Mouse (Mus musculus) naive thymus-derived CD4-positive, alpha-beta T cell, adult 2 months (primary cell): ENCODE data around the gene Shc3.
A peak's percentile ranks its signal among the peaks of the same experiment; 100 is the strongest.

ENCODE experiments used
- DNase-seq: peaks from one replicate; pipeline ENCODE4 v3.0.0-alpha.2; 2011; ENCODE audit warnings: low read depth

Shc3 gene

DNA sequence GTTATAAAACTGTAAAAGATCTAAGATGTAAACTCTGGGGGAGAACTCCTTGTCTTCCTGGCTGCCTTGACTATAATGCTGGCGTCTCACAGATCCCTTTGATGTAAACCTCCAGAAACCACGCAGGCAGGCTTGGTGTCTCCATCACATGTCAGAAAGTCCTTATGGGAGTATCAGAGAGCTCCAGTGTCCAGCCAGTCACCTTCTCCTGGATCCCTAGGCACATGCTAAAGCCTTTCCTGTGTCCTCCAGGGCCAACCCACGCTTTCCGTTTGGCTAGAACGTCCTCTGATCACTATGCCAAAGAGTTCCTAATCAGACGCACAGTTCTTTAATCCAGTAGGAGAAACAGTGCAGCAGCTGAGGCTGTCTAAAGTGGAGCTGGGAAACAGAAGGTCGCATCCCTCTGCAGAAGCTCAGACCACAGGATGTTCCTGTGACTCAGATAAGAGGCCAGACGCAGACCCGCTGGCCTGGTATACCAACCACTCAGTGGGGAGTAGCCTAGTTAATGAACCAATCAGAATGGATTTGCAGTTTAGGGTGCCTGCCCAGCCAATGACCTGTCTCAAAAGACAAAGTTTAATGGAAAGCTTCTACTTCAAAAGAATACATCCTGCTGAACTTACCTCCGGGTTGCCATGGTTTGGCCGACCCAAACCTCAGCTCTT is 88.7 kb downstream of the Shc3 start:
- DNase-seq, result no peak

DNA sequence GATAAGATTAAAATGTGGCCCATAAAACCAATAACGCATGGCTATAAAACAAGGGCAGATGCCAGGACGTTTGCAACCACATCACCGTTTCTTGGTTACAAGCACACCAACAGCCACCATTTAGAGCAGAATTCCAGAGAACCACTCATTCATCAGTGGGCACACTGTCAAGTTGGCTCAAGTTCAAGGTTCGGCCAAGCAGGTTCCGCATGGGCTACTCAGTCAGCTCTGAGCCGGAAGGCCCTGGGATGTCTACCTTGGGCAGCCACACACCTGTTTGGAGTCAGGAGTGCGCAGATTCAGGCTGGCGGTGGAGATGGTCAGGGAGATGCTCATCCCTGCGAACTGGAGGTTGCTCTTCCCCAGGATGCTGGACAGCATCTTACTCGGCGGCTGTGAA is 89.4 kb downstream of the Shc3 start:
- no peak for DNase-seq

DNA sequence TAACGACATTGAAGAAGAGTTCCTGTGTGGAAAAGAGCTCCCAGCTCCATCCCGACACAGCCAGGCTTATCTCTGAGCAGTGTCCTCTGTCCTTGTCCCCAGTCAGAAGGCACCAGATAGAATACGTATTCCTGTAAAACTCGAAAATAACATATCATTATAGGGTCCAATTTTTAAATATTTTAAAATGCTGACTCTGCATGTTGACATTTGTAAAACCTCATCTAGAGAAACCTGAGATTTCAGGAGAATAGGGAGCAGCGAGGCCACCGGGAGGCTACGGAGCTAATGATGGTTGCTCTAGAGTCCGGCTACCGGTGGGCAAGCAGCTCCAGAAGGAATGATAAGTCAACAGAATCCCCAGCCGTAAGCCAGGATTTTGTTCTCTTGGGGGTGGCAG is 92.2 kb downstream of the Shc3 start:
- DNase-seq, result no peak

DNA sequence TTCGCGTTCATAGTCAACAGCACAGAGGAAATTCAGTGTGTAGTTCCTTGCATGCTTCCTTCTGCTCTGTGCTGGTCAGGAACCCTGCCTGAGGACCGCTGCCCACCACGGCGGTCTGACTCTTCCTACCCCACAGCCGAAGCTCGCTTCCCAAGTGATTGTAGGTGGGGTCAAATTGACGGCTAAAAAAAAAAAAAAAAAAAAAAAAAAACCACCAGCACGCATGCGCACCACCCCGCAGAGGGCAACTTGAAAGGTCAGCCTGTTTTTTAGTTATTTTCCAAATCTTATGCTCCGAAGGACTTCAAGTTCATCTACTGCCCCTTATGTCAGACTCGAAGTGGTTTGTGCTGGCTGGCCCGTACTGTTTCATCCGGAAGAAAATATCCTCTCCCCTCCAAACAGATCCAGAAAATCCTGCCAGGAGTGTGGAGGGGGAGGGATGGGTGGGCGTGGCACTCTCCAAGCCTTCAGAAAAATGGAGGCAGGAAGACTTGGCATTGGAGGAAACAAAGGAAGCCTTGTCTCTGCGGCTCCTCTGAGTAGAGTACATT is 100.4 kb downstream of the Shc3 start:
- no peak for DNase-seq

DNA sequence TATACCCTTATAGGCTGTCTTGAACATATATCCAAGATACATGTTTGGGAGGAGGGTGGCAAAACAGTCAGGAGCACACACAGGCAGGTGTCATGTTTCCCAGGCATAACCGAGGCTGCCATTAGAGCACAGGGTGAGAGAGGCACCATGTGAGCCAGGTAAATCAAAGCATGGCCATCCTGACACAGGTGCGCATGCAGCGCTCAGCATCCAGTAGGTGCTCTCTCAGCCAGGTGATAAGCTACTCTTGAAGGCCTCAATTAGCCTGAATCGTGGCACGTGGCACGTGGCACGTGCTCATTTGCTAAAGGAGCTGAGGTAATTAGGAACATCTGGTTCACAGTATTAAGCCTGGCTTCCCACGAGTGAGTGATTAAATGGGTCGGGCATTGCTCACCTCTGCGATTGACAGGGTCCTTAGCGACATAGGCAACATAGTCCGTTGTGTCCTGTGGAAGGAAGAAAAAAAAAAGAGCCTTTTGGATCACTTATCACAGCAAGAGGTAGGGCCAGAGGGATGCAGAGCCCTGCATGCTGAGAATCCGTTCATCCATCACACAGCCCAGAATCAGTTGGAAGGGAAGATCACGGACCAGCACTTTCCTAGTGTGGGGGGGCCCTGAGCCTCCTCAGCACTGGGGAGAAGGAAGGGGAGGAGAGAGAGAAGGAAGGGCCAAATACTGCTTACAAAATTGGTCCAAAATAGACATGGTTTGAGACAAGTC is 102.9 kb downstream of the Shc3 start:
- DNase-seq, result no peak

DNA sequence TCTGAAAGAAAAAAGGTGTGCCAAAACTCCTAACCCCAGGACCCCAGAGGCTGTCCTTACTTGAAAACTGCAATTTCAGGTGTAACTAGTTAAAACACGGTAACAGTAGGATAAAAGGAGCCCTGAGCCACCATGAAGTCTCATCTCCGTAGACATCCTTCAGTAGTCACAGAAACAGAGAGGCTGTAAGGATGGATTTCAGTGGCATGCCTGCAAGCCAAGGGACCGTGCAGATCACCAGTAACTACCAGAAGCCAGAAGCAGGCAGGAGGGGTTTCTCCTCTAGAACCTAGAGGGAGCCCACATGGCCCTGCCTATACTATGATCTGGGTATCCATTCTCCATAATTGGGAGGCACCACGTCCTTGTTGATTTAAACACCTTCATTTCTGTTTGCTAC is 104.9 kb downstream of the Shc3 start:
- no peak for DNase-seq

DNA sequence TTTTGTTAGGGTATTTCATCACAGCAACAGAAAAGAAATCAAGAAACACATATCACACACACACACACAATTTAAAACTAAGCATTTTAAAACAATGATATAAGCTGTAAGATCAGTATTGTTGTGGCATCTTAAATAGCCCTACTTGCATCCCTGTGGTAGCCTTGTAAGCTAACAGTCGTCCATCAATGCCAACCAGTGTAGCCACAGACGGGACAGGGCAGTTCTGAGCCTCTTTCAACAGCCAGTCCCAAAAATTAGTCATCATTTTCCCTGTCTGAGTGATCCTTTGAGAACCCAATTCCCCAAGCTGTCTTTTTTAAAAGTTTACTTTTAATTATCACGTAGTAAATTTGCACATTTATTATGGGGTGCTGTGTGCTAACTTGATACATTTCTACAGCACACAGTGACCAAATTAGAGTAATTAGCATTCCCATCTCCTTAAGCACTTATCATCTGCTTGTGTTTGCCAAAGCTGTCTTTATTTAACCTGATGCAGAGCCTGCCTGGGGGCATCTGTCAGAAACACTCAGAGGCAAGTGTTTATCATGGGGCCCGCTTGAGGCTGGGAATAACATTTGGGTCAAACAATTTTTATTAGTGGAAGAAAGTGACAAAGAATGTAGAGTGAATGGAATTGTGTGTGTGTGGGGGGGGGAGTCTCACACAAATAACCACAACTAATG is 112.9 kb downstream of the Shc3 start:
- DNase-seq, result no peak

DNA sequence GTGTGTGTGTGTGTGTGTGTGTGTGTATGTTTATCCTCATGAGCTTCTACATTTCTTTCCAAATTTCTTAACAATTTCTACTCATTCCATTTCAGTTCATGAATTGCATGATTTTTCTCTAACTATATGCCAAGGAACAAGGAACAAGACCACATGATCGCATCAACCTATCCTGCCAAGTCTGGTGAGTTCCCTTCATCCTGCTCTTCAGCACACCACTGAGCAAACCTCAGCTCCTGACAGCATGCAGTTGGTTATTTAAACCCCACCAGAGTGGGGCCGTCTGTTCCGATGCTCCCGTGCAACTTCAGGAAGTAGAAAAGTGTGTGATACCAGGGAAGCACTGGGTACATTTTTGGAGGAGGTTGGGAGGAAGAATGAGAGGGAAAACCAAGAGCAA is 122.7 kb downstream of the Shc3 start:
- DNase-seq, result no peak

DNA sequence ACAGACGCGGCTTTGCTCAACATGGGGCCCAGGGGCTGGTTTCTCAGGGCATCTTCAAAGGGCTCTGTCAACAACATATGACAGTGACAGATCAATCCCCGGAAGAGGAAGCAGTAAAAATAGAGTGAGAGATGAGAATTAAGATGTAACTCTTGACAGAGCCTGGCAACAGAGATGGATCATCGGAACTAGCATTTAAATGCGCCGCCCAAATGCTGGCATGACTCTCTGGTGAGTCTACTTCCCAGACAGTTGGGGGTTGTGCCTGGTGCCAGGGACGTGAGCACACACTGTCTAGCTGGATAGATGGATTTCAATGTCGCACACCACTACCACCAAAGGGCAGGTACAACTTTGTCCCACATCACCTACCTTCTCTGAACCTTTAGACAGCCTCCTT is 126.3 kb downstream of the Shc3 start:
- no peak for DNase-seq

DNA sequence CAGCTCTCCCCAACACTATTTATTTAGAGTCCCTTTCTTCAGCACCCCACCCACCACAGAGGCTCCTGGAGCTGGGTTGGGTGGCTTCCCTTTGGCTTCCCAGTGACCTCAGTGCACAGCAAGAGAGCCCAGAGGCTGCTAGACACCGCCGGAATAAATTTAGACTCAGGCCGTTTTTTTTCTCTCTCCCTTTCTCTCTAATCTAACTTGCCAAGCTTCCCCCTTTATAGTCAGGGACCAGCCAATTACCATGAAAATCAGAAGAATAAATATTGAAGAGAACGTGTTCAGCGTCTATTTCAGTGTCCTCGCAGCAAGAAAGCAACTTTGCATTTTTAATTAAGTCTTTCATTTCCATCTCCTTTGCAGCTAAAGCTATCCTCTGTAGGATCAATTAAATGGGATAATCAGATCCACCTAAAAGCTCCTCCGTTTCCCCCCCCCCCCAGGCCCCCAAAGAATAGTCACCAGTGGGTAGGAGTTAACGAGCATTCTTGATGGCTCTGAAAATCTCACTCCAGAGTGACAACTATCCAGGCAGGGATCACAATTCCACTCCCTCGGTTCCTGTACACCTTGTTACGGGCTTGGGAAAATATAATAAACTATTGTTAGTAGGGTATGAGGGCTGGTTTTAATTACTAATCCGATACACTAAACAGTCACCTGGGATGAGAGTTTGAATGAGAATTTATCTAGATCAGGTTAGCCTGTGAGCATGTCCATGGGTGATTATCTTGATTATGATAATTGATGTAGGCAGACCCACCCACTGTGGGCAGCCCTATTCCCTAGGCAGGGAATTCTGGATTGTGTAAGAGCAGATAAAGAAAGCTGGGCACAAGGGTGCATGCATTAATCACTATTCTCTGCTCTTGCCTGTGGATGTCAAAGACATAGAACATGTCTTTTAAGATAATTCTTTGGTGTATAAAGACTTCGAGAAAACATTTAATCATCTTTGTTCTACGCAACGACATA is 131.8 kb downstream of the Shc3 start:
- DNase-seq, result no peak

DNA sequence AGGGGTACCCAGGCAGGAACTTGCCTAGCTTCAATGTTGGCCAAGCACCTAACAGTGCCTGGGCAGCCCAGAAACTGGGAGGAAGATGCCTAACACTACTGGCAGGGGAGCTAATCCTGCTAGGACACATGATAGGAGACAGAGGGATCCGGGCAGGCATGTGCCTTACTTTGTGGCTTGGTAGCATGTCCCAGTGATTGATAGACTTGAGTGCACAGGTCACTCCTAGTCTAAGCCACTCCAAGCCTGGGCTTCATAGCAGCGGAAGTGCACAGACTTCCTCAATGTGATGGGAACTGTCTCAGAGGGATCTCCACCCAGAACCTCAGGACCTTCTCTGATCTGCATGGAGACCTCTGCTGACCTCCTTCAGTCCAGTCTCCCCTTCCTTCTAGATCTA is 134.1 kb downstream of the Shc3 start:
- no peak for DNase-seq

DNA sequence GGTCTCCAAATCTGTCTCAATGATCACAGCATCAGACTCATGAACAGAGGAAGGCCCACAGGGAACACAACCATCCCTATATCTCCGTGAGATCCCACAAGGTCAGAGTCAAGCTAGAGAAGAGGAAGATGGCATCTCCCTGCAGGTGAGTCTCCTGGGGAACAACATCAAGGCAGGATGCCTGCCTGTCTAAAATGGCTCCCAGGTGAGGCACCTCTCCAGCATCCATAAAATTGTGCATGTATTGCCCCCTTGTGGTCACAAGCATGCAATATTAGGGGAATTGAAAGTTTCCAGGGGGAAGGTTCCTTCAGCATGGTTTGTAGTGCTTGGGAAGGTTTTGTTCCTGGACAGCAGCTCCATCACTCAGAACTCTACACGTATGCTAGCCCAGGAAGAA is 134.8 kb downstream of the Shc3 start:
- no peak for DNase-seq

DNA sequence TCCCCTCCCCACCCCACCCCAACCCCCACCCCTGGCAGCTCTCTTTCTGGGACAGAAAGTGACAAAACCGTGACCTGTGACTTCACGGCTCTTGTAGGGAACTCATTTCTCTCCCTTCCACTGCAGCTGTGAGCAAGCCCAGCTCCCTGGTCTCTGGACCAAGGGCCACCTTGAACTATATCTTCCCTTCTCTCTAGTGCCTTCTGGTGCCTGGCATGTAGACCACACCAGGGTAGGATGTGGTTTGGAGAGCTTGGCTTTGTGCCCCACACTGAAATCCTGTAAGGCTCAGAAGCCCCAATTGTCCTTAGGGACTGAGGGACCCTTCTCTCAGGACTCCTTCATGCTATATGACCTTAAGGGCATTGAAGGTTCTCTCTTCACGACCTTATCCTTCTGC is 135.8 kb downstream of the Shc3 start:
- no peak for DNase-seq

DNA sequence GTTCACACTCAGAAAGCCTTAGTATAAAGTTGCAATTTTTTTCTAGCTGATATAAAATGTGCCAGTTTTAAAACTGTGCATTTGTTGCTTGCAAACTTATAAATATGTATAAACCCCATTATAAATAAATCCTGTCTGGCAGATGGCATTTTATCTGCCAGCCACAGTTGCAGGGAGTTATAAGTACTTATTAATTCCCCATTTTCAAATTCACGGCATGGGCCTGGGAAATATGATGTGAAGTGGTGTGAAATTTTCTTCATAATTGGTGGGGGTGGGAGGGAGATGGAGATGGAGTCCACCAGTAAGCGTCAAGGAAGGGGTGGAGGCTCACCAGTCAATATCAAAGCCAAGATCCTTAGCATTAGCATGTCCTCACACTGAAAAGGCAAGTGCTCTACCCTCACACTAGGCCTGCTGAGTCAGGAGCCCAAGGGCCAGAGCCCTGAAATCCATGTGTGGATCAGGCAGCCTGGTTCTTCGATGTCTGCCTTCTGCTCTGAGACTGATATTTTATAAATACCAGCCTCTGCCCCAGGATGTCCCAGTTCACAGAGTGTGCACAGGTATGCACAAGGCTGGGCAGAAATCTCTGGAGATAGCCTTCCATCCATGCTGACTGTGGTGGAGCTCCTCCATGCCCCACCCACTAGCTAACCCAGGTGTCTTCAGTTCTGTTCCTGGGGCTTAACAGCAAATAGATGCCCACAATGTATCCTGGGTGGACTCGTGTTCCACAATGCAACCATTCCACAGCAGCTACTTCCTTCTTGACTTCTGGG is 143.4 kb downstream of the Shc3 start:
- no peak for DNase-seq

DNA sequence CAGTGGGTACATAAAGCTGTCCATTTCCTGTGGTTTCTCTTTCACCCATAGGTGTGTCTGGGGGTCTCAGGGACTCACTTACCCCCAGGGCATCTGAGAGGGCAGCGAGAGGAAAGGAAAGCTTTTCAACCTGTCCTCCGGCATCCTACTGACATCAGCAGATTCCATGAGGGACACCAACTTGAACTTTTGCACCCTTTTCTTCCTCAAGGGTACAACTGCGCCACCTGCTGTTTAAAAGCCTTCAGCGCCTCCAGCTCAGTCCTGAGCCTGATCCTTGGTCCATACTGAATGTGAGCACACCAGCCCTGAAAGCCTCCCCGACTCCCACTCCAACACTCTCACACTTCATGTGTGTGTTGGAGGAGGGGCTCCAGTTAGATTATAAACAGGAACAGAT is 144.6 kb downstream of the Shc3 start:
- DNase-seq, result peak; percentile 59

DNA sequence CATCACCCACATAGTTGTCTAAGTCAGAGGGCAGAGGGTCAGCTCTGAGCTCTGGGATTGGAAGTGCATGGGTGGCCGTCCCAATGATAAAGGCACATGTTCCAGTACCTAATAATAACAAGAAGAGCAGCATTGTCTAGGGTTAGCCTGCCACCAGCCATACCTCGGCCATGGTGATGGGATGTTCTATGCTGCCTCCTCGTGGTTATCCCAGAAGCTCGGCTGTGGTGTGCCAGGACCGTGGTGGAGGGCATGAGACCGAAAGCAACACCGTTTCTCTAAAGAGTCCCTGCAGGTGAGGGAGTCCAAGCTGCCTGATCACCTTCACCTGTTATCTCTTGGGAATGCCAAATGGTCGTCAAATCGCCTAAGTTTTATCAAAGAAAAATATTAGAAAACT is 145.6 kb downstream of the Shc3 start:
- no peak for DNase-seq

DNA sequence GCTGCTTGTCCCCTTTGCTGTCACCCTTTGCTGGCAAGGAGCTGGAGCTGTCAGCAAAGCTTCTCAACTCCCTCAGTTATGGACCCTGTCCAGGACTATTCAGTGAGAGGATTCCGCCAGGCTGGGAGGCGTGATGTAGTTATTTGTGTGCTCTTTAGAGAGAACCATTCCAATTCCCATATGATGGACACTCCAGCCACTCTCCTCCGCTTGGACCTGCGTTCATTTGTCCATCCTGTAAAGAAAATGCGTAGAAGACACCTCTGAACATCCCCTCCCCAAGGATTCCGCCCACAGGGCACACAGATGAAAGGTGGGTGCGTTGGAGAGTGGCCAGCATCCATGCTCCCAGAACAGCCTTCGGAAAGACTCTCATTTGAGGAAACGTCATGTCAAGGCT is 148.4 kb downstream of the Shc3 start:
- no peak for DNase-seq

DNA sequence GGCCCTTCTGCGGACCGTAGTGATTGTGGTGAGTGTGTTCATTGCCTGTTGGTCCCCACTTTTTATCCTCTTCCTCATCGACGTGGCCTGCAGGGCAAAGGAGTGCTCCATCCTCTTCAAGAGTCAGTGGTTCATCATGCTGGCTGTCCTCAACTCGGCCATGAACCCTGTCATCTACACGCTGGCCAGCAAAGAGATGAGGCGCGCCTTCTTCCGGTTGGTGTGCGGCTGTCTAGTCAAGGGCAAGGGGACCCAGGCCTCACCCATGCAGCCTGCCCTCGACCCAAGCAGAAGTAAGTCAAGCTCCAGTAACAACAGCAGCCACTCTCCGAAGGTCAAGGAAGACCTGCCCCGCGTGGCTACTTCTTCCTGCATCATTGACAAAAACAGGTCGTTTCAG is 149.7 kb downstream of the Shc3 start:
- no peak for DNase-seq

DNA sequence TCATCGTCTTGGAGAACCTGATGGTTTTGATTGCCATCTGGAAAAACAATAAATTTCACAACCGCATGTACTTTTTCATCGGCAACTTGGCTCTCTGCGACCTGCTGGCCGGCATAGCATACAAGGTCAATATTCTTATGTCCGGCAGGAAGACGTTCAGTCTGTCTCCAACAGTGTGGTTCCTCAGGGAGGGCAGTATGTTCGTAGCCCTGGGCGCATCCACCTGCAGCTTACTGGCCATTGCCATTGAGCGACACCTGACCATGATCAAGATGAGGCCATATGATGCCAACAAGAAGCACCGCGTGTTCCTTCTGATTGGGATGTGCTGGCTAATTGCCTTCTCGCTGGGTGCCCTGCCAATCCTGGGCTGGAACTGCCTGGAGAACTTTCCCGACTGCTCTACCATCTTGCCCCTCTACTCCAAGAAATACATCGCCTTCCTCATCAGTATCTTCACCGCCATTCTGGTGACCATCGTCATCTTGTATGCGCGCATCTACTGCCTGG is 150.2 kb downstream of the Shc3 start:
- no peak for DNase-seq

DNA sequence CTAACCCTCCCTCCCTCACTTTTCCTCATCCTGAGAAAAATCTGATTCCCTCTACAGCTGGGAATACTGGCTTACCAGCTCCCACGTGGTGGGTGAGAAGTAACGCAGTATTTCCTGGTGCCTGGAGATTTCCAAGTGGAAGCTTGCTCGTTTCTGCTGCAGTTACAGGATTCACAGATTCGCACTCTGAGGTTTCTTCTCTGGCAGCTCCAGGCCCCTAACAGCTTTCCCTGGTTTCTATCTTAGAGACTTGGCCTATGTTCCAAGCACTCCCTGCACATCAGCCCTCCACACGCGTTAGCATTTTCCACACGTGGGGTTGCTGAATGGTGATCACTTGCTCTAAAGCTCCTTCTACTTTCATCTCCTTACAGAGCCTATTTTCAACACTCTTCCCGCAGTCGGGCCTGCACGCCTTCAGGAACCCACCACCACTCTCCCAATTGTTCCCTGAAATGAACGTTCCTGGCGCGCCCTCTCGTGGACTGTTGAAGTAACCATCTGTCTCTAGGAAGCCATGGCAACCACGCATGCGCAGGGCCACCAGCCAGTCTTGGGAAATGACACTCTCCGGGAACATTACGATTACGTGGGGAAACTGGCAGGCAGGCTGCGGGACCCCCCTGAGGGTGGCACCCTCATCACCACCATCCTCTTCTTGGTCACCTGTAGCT is 150.8 kb downstream of the Shc3 start:
- DNase-seq, result peak; percentile 83
